7 mouse cellular contexts compared by ENCODE assay signal in the genomic region with DNA sequence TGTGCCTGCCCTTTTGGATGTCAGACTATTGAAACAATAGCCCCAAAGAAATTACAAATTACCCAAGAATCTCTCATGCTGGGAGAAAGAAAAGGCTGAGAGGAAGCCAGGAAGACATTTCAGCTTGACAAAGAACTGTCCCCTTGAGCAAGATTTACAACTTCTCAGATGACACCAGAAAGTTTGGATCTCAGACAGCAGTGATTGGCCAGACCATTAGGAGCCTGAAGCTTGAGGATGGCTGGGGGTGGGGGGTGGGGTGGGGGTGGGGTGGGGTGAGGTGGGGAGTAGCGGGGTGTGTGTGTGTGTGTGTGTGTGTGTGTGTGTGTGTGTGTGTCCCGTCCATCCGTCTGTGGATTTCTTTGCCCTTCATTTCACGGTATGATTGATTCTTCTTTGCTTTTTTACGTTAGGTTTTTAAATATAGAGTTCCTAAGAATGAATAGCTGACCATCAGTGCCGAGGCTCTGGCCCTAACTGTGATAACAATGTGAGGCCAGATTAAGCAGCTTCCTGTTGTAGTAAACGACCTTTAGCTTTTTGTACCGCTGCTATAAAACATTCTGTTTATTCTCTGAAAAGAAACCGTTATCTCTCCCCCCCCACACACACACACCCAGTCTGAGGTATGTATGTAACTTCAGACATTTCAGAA. TPM values are rescaled to one million over a fixed set of nuclear protein-coding genes. Genes with fewer than 3 reads are reported as not detected.
A peak's percentile ranks its signal among the peaks of the same experiment; 100 is the strongest.
DNase-seq lines count a peak whose midpoint lies in the region; ATAC-seq and TF ChIP-seq lines count a peak whose summit lies in the region.
"Not testable (repeated sequence)": the region's sequence is repeated elsewhere in the genome, so short reads cannot be mapped to it uniquely, and the experiment has no call there.

No protein-coding gene starts in this region.

- WGBS in embryonic facial prominence, embryonic 12.5 days, result 9% methylated on average over 9 of the region's 9 CpGs
- WGBS in heart, embryonic 10.5 days, result 4% methylated on average over 9 of the region's 9 CpGs
- WGBS in intestine, embryonic 14.5 days, result 4% methylated on average over 9 of the region's 9 CpGs
- 8% methylated on average over 7 of the region's 9 CpGs for WGBS in limb, embryonic 12.5 days
- WGBS in lung, postnatal 0 days, result 9% methylated on average over 9 of the region's 9 CpGs
- WGBS in neural tube, embryonic 12.5 days, result 8% methylated on average over 9 of the region's 9 CpGs

- H3K36me3 ChIP-seq in embryonic facial prominence, embryonic 12.5 days; heart, embryonic 10.5 days; intestine, embryonic 14.5 days (ENCODE audit: control insufficient read depth, insufficient read depth, low read length); limb, embryonic 12.5 days; lung, postnatal 0 days (ENCODE audit: insufficient read depth, low read length); neural tube, embryonic 12.5 days: not testable (repeated sequence)

- not testable (repeated sequence) for TF ChIP-seq CTCF in lung, postnatal 0 days (IDR thresholded peaks at IDR 0.05)

- H3K4me3 ChIP-seq in embryonic facial prominence, embryonic 12.5 days, result peak overlapping the region; percentile 34
- H3K4me3 ChIP-seq in heart, embryonic 10.5 days, result peak overlapping the region; percentile 49
- H3K4me3 ChIP-seq in intestine, embryonic 14.5 days (ENCODE audit: low read depth, low read length), result peak overlapping the region; percentile 39
- H3K4me3 ChIP-seq in limb, embryonic 12.5 days (replicated peaks), result peak overlapping the region; percentile 34
- H3K4me3 ChIP-seq in lung, postnatal 0 days (ENCODE audit: low read depth, low read length), result peak overlapping the region; percentile 22
- H3K4me3 ChIP-seq in neural tube, embryonic 12.5 days, result peak overlapping the region; percentile 35

- H3K4me2 ChIP-seq in embryonic facial prominence, embryonic 12.5 days (replicated peaks), result peak overlapping the region; percentile 45
- peak overlapping the region; percentile 48 for H3K4me2 ChIP-seq in intestine, embryonic 14.5 days (ENCODE audit: low read length)
- peak overlapping the region; percentile 50 for H3K4me2 ChIP-seq in limb, embryonic 12.5 days
- peak overlapping the region; percentile 27 for H3K4me2 ChIP-seq in lung, postnatal 0 days (replicated peaks; ENCODE audit: low read depth, low read length)
- peak overlapping the region; percentile 57 for H3K4me2 ChIP-seq in neural tube, embryonic 12.5 days (replicated peaks)

- not testable (repeated sequence) for H3K4me1 ChIP-seq in embryonic facial prominence, embryonic 12.5 days; heart, embryonic 10.5 days; intestine, embryonic 14.5 days (replicated peaks; ENCODE audit: control insufficient read depth, insufficient read depth, low read length); limb, embryonic 12.5 days (replicated peaks); lung, postnatal 0 days (ENCODE audit: insufficient read depth, low read depth, low read length); neural tube, embryonic 12.5 days

- not testable (repeated sequence) for H3K27me3 ChIP-seq in embryonic facial prominence, embryonic 12.5 days; heart, embryonic 10.5 days (ENCODE audit: insufficient read depth, poor library complexity, severe bottlenecking); intestine, embryonic 14.5 days (replicated peaks; ENCODE audit: control insufficient read depth, insufficient read depth, low read length); limb, embryonic 12.5 days; lung, postnatal 0 days (replicated peaks; ENCODE audit: insufficient read depth, low read length); neural tube, embryonic 12.5 days (replicated peaks)

- not testable (repeated sequence) for TF ChIP-seq EP300 in lung, postnatal 0 days (IDR thresholded peaks at IDR 0.05)

- peak; percentile 59; the same call in 1 of the 2 replicates for ATAC-seq in embryonic facial prominence, embryonic 12.5 days (ENCODE audit: insufficient number of reproducible peaks, insufficient read depth, low FRiP score, low TSS enrichment)
- ATAC-seq in intestine, embryonic 14.5 days (replicated peaks; ENCODE audit: low FRiP score, low TSS enrichment, low read depth), result peak; percentile 45
- 0 out of 2 replicates have a peak, but pooled peaks have one; percentile 22 for ATAC-seq in limb, embryonic 12.5 days (ENCODE audit: insufficient number of reproducible peaks, insufficient read depth, low FRiP score, low TSS enrichment, low read depth)
- ATAC-seq in lung, postnatal 0 days, result peak; percentile 77
- peak; percentile 84 for ATAC-seq in neural tube, embryonic 12.5 days (ENCODE audit: low FRiP score, low read depth)

- peak; percentile 94 for DNase-seq in ZHBTc4 (ENCODE audit: low read depth, low spot score)
- DNase-seq in heart, embryonic 10.5 days (ENCODE audit: low spot score); intestine, embryonic 14.5 days (ENCODE audit: low spot score): not testable (repeated sequence)
- peak; percentile 51 for DNase-seq in lung, postnatal 0 days (ENCODE audit: low spot score)

- H3K9me3 ChIP-seq in embryonic facial prominence, embryonic 12.5 days; heart, embryonic 10.5 days; intestine, embryonic 14.5 days (ENCODE audit: control insufficient read depth, low read length); limb, embryonic 12.5 days; lung, postnatal 0 days (ENCODE audit: low read length); neural tube, embryonic 12.5 days: not testable (repeated sequence)

- peak overlapping the region; percentile 29 for H3K9ac ChIP-seq in embryonic facial prominence, embryonic 12.5 days
- H3K9ac ChIP-seq in intestine, embryonic 14.5 days (ENCODE audit: low read length), result peak overlapping the region; percentile 22
- peak overlapping the region; percentile 35 for H3K9ac ChIP-seq in limb, embryonic 12.5 days (replicated peaks)
- H3K9ac ChIP-seq in lung, postnatal 0 days (replicated peaks; ENCODE audit: low read depth), result not testable (repeated sequence)
- H3K9ac ChIP-seq in neural tube, embryonic 12.5 days, result peak overlapping the region; percentile 47

- H3K27ac ChIP-seq in embryonic facial prominence, embryonic 12.5 days, result peak overlapping the region; percentile 61
- peak overlapping the region; percentile 78 for H3K27ac ChIP-seq in heart, embryonic 10.5 days
- peak overlapping the region; percentile 84 for H3K27ac ChIP-seq in intestine, embryonic 14.5 days (ENCODE audit: low read depth)
- peak overlapping the region; percentile 71; the same call in 1 of the 2 replicates for H3K27ac ChIP-seq in limb, embryonic 12.5 days
- peak overlapping the region; percentile 21; the same call in 1 of the 2 replicates for H3K27ac ChIP-seq in lung, postnatal 0 days (ENCODE audit: low read length)
- not testable (repeated sequence) for H3K27ac ChIP-seq in neural tube, embryonic 12.5 days

RNA-seq across cellular contexts. Expression of a gene that starts 11.4 kb away (rescaled TPM):
- polyA plus RNA-seq in embryonic facial prominence, embryonic 12.5 days (2016; fragmentation: Nextera tagmentation; extraction: Ambion mirVana), result 54.2 and 61.9 TPM in 2 replicates
- polyA plus RNA-seq in heart, embryonic 10.5 days (2016; fragmentation: Nextera tagmentation; extraction: Ambion mirVana), result 75.9 and 90.6 TPM in 2 replicates
- polyA plus RNA-seq in intestine, embryonic 14.5 days (2014; fragmentation: Nextera tagmentation; extraction: Ambion mirVana), result 69.6 and 74.1 TPM in 2 replicates
- 48.5 and 49.3 TPM in 2 replicates for polyA plus RNA-seq in limb, embryonic 12.5 days (2016; fragmentation: Nextera tagmentation; extraction: Ambion mirVana)
- 38.4 and 43.5 TPM in 2 replicates for polyA plus RNA-seq in lung, postnatal 0 days (2015; fragmentation: Nextera tagmentation; extraction: Ambion mirVana)
- 40.4 and 44.0 TPM in 2 replicates for polyA plus RNA-seq in neural tube, embryonic 12.5 days (2016; fragmentation: Nextera tagmentation; extraction: Ambion mirVana)

Comparison
In these comparisons a context has a peak if more than half of its experiments do, and no peak if none do; other contexts are left out.
1. ATAC-seq: peak in every context shown above with its lines; median percentile 84 in neural tube, embryonic 12.5 days; 77 in lung, postnatal 0 days; 59 in embryonic facial prominence, embryonic 12.5 days; 45 in intestine, embryonic 14.5 days; 22 in limb, embryonic 12.5 days.